Mouse (Mus musculus) frontal cortex, postnatal 36 days (tissue): ENCODE measurements at regions not wholly inside any gene's neighbourhood (a gene's known extent, or its start where the extent isn't known, plus 50 kb on each side); places are given as distances from the start of the nearest gene placed in this dataset.

ENCODE experiments used
- DNase-seq, 2 experiments: peaks; one replicate each; pipeline ENCODE4 v3.0.0; 2022; ENCODE audit warnings: low spot score in 2 of 2

GRCm38 (mm10) chrX:146428506-146428905 lies 533.8 kb upstream of the Htr2c start:
- no peak for DNase-seq

DNA sequence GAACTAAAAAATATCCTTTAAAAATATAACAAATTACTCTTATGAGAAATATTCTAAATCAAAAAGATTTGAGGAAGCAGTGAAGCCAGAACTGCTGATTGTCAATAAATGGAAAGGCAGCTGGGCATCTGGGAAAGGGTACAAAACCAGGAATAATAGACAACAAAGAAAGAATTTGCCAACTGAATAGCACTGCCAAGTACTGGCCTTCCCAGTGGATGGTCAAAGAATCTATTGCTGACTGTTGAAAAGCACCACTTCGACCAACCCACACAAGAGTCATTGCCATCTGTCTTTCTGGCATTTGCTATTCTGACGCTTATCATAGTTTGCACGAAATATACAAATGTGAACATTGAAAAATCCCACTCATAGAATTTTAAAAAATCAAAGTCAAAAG lies 502.4 kb upstream of the Htr2c start:
- DNase-seq: peak in 1 of 2 experiments; percentile 1

DNA sequence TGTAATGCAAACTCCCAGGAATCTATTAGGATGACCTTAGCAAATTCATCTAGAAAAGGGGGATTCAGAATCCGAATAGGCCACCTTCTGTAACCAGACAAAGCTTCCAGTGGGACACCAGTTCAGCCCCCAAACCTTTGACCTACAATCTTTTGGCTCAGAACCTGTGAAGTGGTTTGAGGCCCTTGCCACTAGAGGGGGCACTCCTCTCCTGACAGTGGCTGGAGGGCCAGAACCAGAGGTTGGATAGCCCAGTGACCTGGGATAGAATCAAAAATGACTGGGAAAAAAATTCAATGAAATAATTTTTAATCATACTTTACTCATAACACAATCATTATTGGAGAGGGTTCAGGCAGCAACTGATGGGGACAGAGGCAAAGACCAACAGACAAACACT lies 484.7 kb upstream of the Htr2c start:
- DNase-seq: no peak

GRCm38 (mm10) chrX:146512492-146512891 lies 449.8 kb upstream of the Htr2c start:
- DNase-seq: no peak

DNA sequence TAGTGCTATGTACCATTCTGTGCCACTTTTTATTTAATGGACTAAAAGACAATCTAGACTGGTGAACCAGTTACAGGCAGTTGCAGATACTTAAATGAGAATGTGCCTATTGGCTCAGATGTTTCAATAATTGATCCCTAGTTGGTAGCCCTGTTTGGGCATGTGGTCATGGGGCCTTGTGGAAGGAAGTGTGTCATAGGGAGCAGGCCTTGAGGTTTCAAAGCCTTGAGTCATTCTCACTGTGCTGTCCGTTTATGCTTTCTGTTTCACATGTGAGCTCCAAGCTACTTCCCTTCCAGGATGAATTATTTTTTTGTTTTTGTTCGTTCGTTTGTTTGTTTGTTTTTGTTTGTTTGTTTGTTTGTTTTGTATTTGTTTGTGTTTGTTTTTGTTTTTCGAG lies 449.1 kb upstream of the Htr2c start:
- DNase-seq: no peak

GRCm38 (mm10) chrX:146528775-146529174 lies 433.5 kb upstream of the Htr2c start:
- no peak for DNase-seq

DNA sequence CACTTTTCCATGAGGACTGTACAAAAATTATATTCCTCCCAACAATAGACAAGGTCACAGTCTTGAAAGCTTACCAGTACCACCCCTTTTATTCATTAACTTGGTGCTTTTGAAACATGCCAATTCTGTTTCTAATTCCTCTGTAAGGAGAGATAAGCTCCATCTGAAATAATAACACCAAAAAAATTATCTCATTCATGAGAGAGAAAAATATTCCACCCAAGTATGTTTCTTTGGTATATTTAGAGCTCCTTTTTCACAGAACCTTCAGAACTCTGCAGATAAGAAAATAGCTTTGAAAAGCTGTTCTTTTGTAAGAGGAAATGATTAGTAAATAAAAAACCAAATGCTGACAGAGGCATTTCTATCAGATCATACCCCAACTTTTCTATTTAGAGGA lies 424.5 kb upstream of the Htr2c start:
- no peak for DNase-seq

DNA sequence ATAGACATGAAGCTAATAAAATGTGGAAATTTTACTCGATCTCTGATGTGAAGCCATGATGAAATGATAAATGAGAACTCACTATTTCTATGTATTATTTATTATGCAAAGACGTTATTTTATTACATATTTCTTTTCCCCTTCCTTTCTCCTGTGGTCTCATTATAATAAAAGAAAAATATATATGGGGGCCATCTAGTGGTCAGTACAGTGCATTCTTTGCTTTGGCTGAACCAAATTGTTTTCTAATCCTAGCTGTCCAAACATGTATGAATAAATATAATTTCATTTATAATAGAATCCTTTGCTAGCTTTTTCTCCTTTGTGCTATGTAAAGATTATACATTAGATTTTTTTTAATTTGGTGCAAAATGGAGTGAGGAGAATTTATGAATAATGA lies 403.7 kb upstream of the Htr2c start:
- DNase-seq: no peak
